Mouse (Mus musculus): Measurements from ENCODE around the gene Perm1. TPM values are rescaled to one million over a fixed set of nuclear protein-coding genes. Genes with fewer than 3 reads are reported as not detected.
A peak's percentile ranks its signal among the peaks of the same experiment; 100 is the strongest.

Gene Perm1
- polyA plus RNA-seq, 2 experiments: 0.25 to 1.2 TPM

- H3K27ac ChIP-seq (replicated peaks; ENCODE audit: low read depth, low read length): no peak overlapping the region
- 79% methylated on average over 2 of the region's 2 CpGs for WGBS
- DNase-seq (ENCODE audit: low spot score) (no peak), ATAC-seq (ENCODE audit: low FRiP score, low read depth) (no peak)
- no peak overlapping the region for H3K4me3 ChIP-seq (replicated peaks; ENCODE audit: low read length)
- peaks cover 10% of the 10 kb centered on the region for H3K36me3 ChIP-seq (ENCODE audit: control insufficient read depth, insufficient read depth, low read length)
- H3K9ac ChIP-seq (ENCODE audit: low read depth, low read length, severe bottlenecking): no peak overlapping the region
- H3K4me1 ChIP-seq (ENCODE audit: control insufficient read depth, insufficient read depth, low read length): 0 out of 2 replicates have a peak, but pooled peaks cover 5% of the 10 kb centered on the region
- no peaks in the 10 kb centered on the region for H3K9me3 ChIP-seq (ENCODE audit: control insufficient read depth, low read length)
- H3K4me2 ChIP-seq (replicated peaks; ENCODE audit: low read depth, low read length, severe bottlenecking): no peak overlapping the region
- no peaks in the 10 kb centered on the region for H3K27me3 ChIP-seq (ENCODE audit: control insufficient read depth, insufficient read depth, low read length)
- TF ChIP-seq POLR2A (IDR thresholded peaks at IDR 0.05; ENCODE audit: borderline replicate concordance, extremely low read depth, insufficient read depth, insufficient read length): no peak
These were observed 8.6 kb downstream of the Perm1 start for GRCm38 (mm10) chr4:156224276-156224675.

DNA sequence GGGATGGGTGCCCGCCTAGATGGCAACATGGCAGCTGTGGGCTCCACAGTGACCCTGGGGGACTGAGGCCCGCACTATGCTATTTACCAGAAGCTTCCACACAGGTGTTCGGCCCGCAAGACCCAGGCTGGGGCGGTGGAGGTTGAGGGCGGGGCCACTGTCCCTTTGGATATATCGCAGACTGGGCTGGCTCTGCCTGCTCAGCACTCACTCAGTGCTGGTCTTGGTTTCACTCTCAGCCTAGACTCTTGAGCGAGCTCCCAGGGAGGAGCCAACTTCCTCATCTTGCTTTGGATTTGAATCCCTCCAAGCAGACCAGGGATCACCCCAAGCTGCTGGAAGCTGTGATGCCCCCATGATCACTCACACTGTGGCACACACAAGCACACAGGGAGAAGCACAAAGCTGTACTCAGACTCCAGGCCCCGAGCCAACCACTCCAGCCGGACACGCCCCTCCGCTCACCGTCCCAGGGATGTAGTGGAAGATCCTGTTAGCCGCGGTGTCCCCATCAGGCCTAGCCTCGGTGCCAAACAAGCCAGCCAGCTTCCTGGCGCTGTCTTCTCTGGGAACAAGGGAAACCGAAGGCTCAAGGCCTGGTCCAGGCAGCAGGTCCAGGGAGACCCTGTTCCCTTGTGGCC, 12.2 kb downstream of the Perm1 start:
- Histone ChIP-seq H3K9ac (ENCODE audit: low read depth, low read length, severe bottlenecking) (0 out of 2 replicates have a peak overlapping the region, but pooled peaks have one; percentile 12), H3K27ac (replicated peaks; ENCODE audit: low read depth, low read length) (no peak overlapping the region), H3K4me2 (replicated peaks; ENCODE audit: low read depth, low read length, severe bottlenecking) (no peak overlapping the region; the same call in 1 of the 2 replicates), H3K27me3 (ENCODE audit: control insufficient read depth, insufficient read depth, low read length) (no peaks in the 10 kb centered on the region), H3K4me3 (replicated peaks; ENCODE audit: low read length) (no peak overlapping the region), H3K9me3 (ENCODE audit: control insufficient read depth, low read length) (no peaks in the 10 kb centered on the region), H3K36me3 (ENCODE audit: control insufficient read depth, insufficient read depth, low read length) (peaks cover 40% of the 10 kb centered on the region), H3K4me1 (ENCODE audit: control insufficient read depth, insufficient read depth, low read length) (0 out of 2 replicates have a peak, but pooled peaks cover 5% of the 10 kb centered on the region)
- no peak for TF ChIP-seq POLR2A (IDR thresholded peaks at IDR 0.05; ENCODE audit: borderline replicate concordance, extremely low read depth, insufficient read depth, insufficient read length)
- ATAC-seq (ENCODE audit: low FRiP score, low read depth): peak; percentile 23; the same call in 1 of the 2 replicates
- 34% methylated on average over 18 of the region's 18 CpGs for WGBS
- no peak for DNase-seq (ENCODE audit: low spot score)

DNA sequence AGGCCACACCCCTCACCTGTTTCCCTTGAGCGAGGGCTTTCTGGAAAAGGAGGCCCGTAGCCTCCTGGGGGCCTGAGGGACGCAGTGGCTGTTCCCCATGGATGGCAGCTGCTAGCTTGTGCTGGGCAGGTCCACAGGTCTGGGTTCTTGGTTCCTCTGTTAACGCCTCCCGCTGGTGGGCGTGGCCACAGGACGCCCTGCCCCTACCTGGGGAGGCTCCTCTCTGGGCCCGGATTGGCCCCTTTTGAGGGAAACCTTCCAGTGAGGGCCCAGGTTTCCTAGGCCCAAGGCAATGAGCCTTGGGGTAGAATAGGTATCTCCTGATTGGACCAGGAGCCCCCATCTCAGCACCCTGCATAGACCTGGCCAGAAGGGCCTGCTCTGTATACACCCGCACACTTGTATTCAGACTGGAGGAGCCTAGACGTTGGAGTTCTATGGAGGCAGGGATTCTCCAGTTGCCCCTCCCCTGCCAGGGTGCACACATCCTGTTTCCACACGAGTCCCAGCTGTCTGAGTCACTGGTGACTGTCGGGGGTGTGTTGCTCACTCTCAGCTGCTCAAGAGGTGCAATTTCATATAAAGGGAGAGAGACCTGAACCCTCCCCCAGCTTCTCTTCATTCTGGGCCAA, 12.8 kb downstream of the Perm1 start:
- no peak overlapping the region for H3K27ac ChIP-seq (replicated peaks; ENCODE audit: low read depth, low read length)
- no peak for TF ChIP-seq POLR2A (IDR thresholded peaks at IDR 0.05; ENCODE audit: borderline replicate concordance, extremely low read depth, insufficient read depth, insufficient read length)
- H3K4me3 ChIP-seq (replicated peaks; ENCODE audit: low read length): no peak overlapping the region
- H3K36me3 ChIP-seq (ENCODE audit: control insufficient read depth, insufficient read depth, low read length): peaks cover 43% of the 10 kb centered on the region
- 21% methylated on average over 10 of the region's 12 CpGs for WGBS
- ATAC-seq (ENCODE audit: low FRiP score, low read depth) (0 out of 2 replicates have a peak, but pooled peaks have one; percentile 17), DNase-seq (ENCODE audit: low spot score) (no peak)
- H3K9ac ChIP-seq (ENCODE audit: low read depth, low read length, severe bottlenecking): no peak overlapping the region
- no peak overlapping the region for H3K4me2 ChIP-seq (replicated peaks; ENCODE audit: low read depth, low read length, severe bottlenecking)
- H3K27me3 ChIP-seq (ENCODE audit: control insufficient read depth, insufficient read depth, low read length): no peaks in the 10 kb centered on the region
- peaks cover 8% of the 10 kb centered on the region; the same call in 1 of the 2 replicates for H3K4me1 ChIP-seq (ENCODE audit: control insufficient read depth, insufficient read depth, low read length)
- no peaks in the 10 kb centered on the region for H3K9me3 ChIP-seq (ENCODE audit: control insufficient read depth, low read length)

- Histone ChIP-seq H3K4me2 (replicated peaks; ENCODE audit: low read depth, low read length, severe bottlenecking) (peak overlapping the region; percentile 88), H3K27me3 (ENCODE audit: control insufficient read depth, insufficient read depth, low read length) (no peaks in the 10 kb centered on the region), H3K27ac (replicated peaks; ENCODE audit: low read depth, low read length) (no peak overlapping the region), H3K4me3 (replicated peaks; ENCODE audit: low read length) (peak overlapping the region; percentile 86), H3K4me1 (ENCODE audit: control insufficient read depth, insufficient read depth, low read length) (peaks cover 11% of the 10 kb centered on the region), H3K9ac (ENCODE audit: low read depth, low read length, severe bottlenecking) (peak overlapping the region; percentile 72), H3K36me3 (ENCODE audit: control insufficient read depth, insufficient read depth, low read length) (peaks cover 60% of the 10 kb centered on the region), H3K9me3 (ENCODE audit: control insufficient read depth, low read length) (no peaks in the 10 kb centered on the region)
- DNase-seq (ENCODE audit: low spot score) (no peak), ATAC-seq (ENCODE audit: low FRiP score, low read depth) (no peak)
- TF ChIP-seq POLR2A (IDR thresholded peaks at IDR 0.05; ENCODE audit: borderline replicate concordance, extremely low read depth, insufficient read depth, insufficient read length): no peak
- 1% methylated on average over 17 of the region's 17 CpGs for WGBS
These were observed 18.4 kb downstream of the Perm1 start for GRCm38 (mm10) chr4:156234021-156234501.

DNA sequence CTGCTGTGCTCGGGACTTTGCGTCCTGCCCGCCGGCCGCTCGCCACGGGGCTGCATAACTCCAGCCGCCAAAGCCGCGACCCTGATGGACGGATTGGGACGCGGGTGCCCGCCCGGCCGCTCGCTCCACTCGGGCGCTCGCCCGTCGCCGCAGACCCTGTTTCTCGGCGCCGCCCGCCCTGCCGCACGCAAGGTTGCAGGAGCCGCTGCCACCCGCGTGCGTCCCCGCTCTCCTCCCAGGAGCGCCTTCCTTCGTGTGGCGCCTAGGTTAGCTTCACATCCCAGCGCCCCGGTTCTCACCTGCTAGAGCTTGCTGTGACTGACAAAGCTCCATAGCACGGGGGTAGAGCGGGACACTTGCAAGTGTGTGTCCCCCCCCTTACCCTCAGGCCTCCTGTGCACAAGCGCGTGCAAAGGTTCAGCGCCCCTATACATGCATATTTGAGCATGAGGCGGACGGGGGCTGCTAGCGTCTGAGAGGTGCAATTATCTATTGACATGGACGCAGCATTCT, 19.1 kb downstream of the Perm1 start, which contains the start of gene Plekhn1:
Gene Plekhn1, minus strand, starts transcription at position 157 of the 513 bp plus-strand sequence.
- peak within 1 kb of the TSS; percentile 86 for H3K4me3 ChIP-seq (replicated peaks; ENCODE audit: low read length)
- H3K27me3 ChIP-seq (ENCODE audit: control insufficient read depth, insufficient read depth, low read length): no peaks in the 10 kb centered on the region
- peak within 1 kb of the TSS; percentile 72 for H3K9ac ChIP-seq (ENCODE audit: low read depth, low read length, severe bottlenecking)
- TF ChIP-seq POLR2A (IDR thresholded peaks at IDR 0.05; ENCODE audit: borderline replicate concordance, extremely low read depth, insufficient read depth, insufficient read length): no peak
- no peaks in the 10 kb centered on the region for H3K9me3 ChIP-seq (ENCODE audit: control insufficient read depth, low read length)
- H3K4me2 ChIP-seq (replicated peaks; ENCODE audit: low read depth, low read length, severe bottlenecking): peak within 1 kb of the TSS; percentile 88
- DNase-seq (ENCODE audit: low spot score) (peak; percentile 49), ATAC-seq (ENCODE audit: low FRiP score, low read depth) (peak; percentile 44; the same call in 1 of the 2 replicates)
- peaks cover 11% of the 10 kb centered on the region for H3K4me1 ChIP-seq (ENCODE audit: control insufficient read depth, insufficient read depth, low read length)
- peak within 1 kb of the TSS; percentile 58 for H3K27ac ChIP-seq (replicated peaks; ENCODE audit: low read depth, low read length)
- H3K36me3 ChIP-seq (ENCODE audit: control insufficient read depth, insufficient read depth, low read length): peaks cover 60% of the 10 kb centered on the region
- under 1% methylated on average over 32 of the region's 48 CpGs for WGBS
